Mouse (Mus musculus) hindlimb bud, embryonic 11.5 days (tissue): Measurements from ENCODE around the gene Clcn6.
"Not testable (repeated sequence)": the region's sequence is repeated elsewhere in the genome, so short reads cannot be mapped to it uniquely, and the experiment has no call there.

Source experiments
- DNase-seq: peaks from one replicate; pipeline ENCODE4 v3.0.0-alpha.2; 2012; ENCODE audit warnings: low read depth, low spot score; ENCODE audit errors: extremely low spot score

Clcn6 gene

GRCm38 (mm10) chr4:148066401-148066744 lies 27.8 kb upstream of the Clcn6 start:
- no peak for DNase-seq

GRCm38 (mm10) chr4:148065702-148066400 lies 27.2 kb upstream of the Clcn6 start:
- no peak for DNase-seq

- no peak for DNase-seq
These were observed 22.5 kb upstream of the Clcn6 start for GRCm38 (mm10) chr4:148061086-148061480.

- DNase-seq, result no peak
These were observed 21.8 kb upstream of the Clcn6 start for GRCm38 (mm10) chr4:148060120-148061085.

- no peak for DNase-seq
These were observed 20.4 kb upstream of the Clcn6 start for GRCm38 (mm10) chr4:148058993-148059392.

GRCm38 (mm10) chr4:148058218-148058819 lies 19.7 kb upstream of the Clcn6 start:
- DNase-seq, result no peak

GRCm38 (mm10) chr4:148057661-148058209 lies 19.1 kb upstream of the Clcn6 start:
- DNase-seq, result no peak

- no peak for DNase-seq
These were observed 18.2 kb upstream of the Clcn6 start for GRCm38 (mm10) chr4:148056801-148057200.

GRCm38 (mm10) chr4:148056246-148056645 lies 17.6 kb upstream of the Clcn6 start:
- DNase-seq, result no peak

- no peak for DNase-seq
These were observed 16.5 kb upstream of the Clcn6 start for GRCm38 (mm10) chr4:148054961-148055695.

- DNase-seq, result no peak
These were observed 14.8 kb upstream of the Clcn6 start for GRCm38 (mm10) chr4:148053417-148053920.

GRCm38 (mm10) chr4:148052976-148053375 lies 14.4 kb upstream of the Clcn6 start:
- DNase-seq, result no peak

GRCm38 (mm10) chr4:148051886-148052285 lies 13.3 kb upstream of the Clcn6 start:
- no peak for DNase-seq

- DNase-seq, result no peak
These were observed 12.6 kb upstream of the Clcn6 start for GRCm38 (mm10) chr4:148051046-148051776.

GRCm38 (mm10) chr4:148050396-148050914 lies 11.8 kb upstream of the Clcn6 start:
- not testable (repeated sequence) for DNase-seq

GRCm38 (mm10) chr4:148046450-148047031 lies 7.9 kb upstream of the Clcn6 start:
- DNase-seq, result no peak

- no peak for DNase-seq
These were observed 5.5 kb upstream of the Clcn6 start for GRCm38 (mm10) chr4:148044113-148044512.

GRCm38 (mm10) chr4:148043327-148043726 lies 4.7 kb upstream of the Clcn6 start:
- not testable (repeated sequence) for DNase-seq

- no peak for DNase-seq
These were observed 3.1 kb upstream of the Clcn6 start for GRCm38 (mm10) chr4:148041611-148042191.
